Mouse (Mus musculus) ES-Bruce4 (cell line): ENCODE data around the gene Zcchc13.

Experiments used
- CTCF ChIP-seq: IDR thresholded peaks from one replicate; pipeline ENCODE4 v1.8.1; 2011; ENCODE audit warnings: low read depth, low read length
- EP300 ChIP-seq: IDR thresholded peaks from 2 replicates; pipeline ENCODE4 v1.6.1; 2011; ENCODE audit warnings: low read depth, low read length; ENCODE audit not compliant: insufficient read depth
- POLR2A ChIP-seq: IDR thresholded peaks from one replicate; pipeline ENCODE4 v1.8.1; 2011; ENCODE audit warnings: low read length; ENCODE audit not compliant: insufficient read depth

GRCm38 (mm10) chrX:103658985-103659384 is 28.6 kb downstream of the Zcchc13 start:
- no peak for TF ChIP-seq POLR2A
- no peak for TF ChIP-seq CTCF
- TF ChIP-seq EP300 = no peak
